Mouse (Mus musculus) myocyte (in vitro differentiated cells): ENCODE data around the gene Ncs1. TPM values are rescaled to one million over a fixed set of nuclear protein-coding genes. Genes with fewer than 3 reads are reported as not detected.

ENCODE experiments used
- H3K27me3 ChIP-seq: one replicate; pipeline ENCODE4 v1.6.1; 2011; ENCODE audit not compliant: control insufficient read depth, insufficient read depth, insufficient read length
- H3K36me3 ChIP-seq: one replicate; pipeline ENCODE4 v1.6.1; 2011; ENCODE audit not compliant: control insufficient read depth, insufficient read depth
- H3K4me2 ChIP-seq: one replicate; pipeline ENCODE4 v1.6.1; 2011; ENCODE audit warnings: low read depth, control low read depth
- H3K4me3 ChIP-seq: one replicate; pipeline ENCODE4 v1.5.1; 2011; ENCODE audit warnings: mild to moderate bottlenecking, control low read depth, moderate library complexity
- H3K79me2 ChIP-seq: one replicate; pipeline ENCODE4 v1.6.1; 2011; ENCODE audit not compliant: control insufficient read depth, insufficient read depth
- H3ac ChIP-seq: one replicate; pipeline ENCODE4 v1.6.1; 2011; ENCODE audit not compliant: control insufficient read depth, insufficient read length
- CEBPB ChIP-seq: IDR thresholded peaks from 2 replicates; pipeline ENCODE4 v1.6.1; 2011; ENCODE audit warnings: mild to moderate bottlenecking, moderate library complexity; ENCODE audit not compliant: poor library complexity, insufficient read depth, severe bottlenecking
- E2F4 ChIP-seq: IDR thresholded peaks from one replicate; pipeline ENCODE4 v1.6.1; 2011; ENCODE audit warnings: mild to moderate bottlenecking, control low read depth, moderate library complexity; ENCODE audit not compliant: insufficient read depth
- MAX ChIP-seq: IDR thresholded peaks from one replicate; pipeline ENCODE4 v1.6.1; 2011; ENCODE audit warnings: low read depth, mild to moderate bottlenecking, control low read depth
- MYOD1 ChIP-seq, 3 experiments: IDR thresholded peaks; one replicate each; pipeline ENCODE4 v1.6.1; 2011; ENCODE audit warnings: control low read depth in 2 of 3, low read depth in 2 of 3, mild to moderate bottlenecking in 2 of 3, moderate library complexity in 1 of 3; ENCODE audit not compliant: insufficient read length in 2 of 3, control insufficient read depth in 1 of 3
- MYOG ChIP-seq, 3 experiments: IDR thresholded peaks; one replicate each; pipeline ENCODE4 v1.6.1; 2011; ENCODE audit warnings: control low read depth in 2 of 3, low read depth in 2 of 3, mild to moderate bottlenecking in 2 of 3; ENCODE audit not compliant: insufficient read length in 2 of 3, control insufficient read depth in 1 of 3, insufficient read depth in 1 of 3
- POLR2A ChIP-seq: IDR thresholded peaks from one replicate; pipeline ENCODE4 v1.6.1; 2011; ENCODE audit warnings: low read depth, mild to moderate bottlenecking, control low read depth, moderate library complexity; ENCODE audit not compliant: insufficient read length
- POLR2AphosphoS2 ChIP-seq: IDR thresholded peaks from one replicate; pipeline ENCODE4 v1.6.1; 2011; ENCODE audit warnings: low read depth, control low read depth; ENCODE audit not compliant: insufficient read length
- REST ChIP-seq: IDR thresholded peaks from one replicate; pipeline ENCODE4 v1.6.1; 2011; ENCODE audit warnings: mild to moderate bottlenecking, control low read depth, moderate library complexity; ENCODE audit not compliant: insufficient read depth, insufficient read length
- SRF ChIP-seq: IDR thresholded peaks from one replicate; pipeline ENCODE4 v1.6.1; 2011; ENCODE audit warnings: low read depth; ENCODE audit not compliant: control insufficient read depth, insufficient read length
- TCF12 ChIP-seq: IDR thresholded peaks from one replicate; pipeline ENCODE4 v1.6.1; 2011; ENCODE audit warnings: mild to moderate bottlenecking, control low read depth; ENCODE audit not compliant: poor library complexity, insufficient read depth, severe bottlenecking
- TCF3 ChIP-seq: IDR thresholded peaks from one replicate; pipeline ENCODE4 v1.6.1; 2011; ENCODE audit warnings: low read depth, control low read depth; ENCODE audit not compliant: insufficient read length
- USF1 ChIP-seq: IDR thresholded peaks from one replicate; pipeline ENCODE4 v1.6.1; 2011; ENCODE audit warnings: low read depth, mild to moderate bottlenecking, control low read depth, moderate library complexity
- polyA plus RNA-seq: library from polyadenylated mRNA; unstranded; fragments of >200 nt; fragmentation: generic; extraction: Trizol; gene quantifications from one replicate; pipeline ENCODE4 v1.2.1, GENCODE M21; 2012; ENCODE audit warnings: missing spikeins

Ncs1 gene
- polyA plus RNA-seq, 1 experiment = 36.1 TPM

DNA sequence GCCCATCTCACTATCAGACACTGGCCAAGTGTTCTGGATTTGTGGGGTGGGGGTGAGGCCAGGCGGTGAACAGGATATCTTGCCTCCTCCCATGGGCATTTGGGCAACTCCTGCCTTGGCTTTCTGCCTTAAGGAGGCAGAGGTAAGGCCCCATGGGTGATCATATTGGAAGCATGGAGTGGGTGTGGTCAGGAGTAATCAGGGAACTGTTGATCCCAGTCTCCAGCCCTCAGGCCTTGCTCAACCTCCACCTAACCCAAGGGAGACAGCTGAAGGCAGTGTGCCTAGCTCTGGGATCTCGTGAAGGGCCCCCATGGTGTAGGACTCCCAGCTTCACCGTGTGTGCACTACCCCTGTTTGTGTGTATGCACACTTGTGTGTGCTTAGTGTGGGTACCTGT is 9.2 kb downstream of the Ncs1 start:
- H3K4me2 ChIP-seq = no peak overlapping the region
- H3ac ChIP-seq = no peak overlapping the region
- peaks cover 82% of the 10 kb centered on the region for H3K79me2 ChIP-seq
- no peaks in the 10 kb centered on the region for H3K36me3 ChIP-seq
- no peak overlapping the region for H3K4me3 ChIP-seq
- H3K27me3 ChIP-seq = no peaks in the 10 kb centered on the region
- no peak for TF ChIP-seq MAX
- TF ChIP-seq CEBPB = no peak
- no peak for TF ChIP-seq POLR2A
- no peak for TF ChIP-seq POLR2AphosphoS2
- TF ChIP-seq TCF3 = no peak
- TF ChIP-seq MYOD1 (IDR thresholded peaks at IDR 0.05; ENCODE audit: control insufficient read depth in 1 of 3, insufficient read length in 2 of 3, low read depth in 2 of 3) = peak in 1 of 3 experiments; percentile 23

DNA sequence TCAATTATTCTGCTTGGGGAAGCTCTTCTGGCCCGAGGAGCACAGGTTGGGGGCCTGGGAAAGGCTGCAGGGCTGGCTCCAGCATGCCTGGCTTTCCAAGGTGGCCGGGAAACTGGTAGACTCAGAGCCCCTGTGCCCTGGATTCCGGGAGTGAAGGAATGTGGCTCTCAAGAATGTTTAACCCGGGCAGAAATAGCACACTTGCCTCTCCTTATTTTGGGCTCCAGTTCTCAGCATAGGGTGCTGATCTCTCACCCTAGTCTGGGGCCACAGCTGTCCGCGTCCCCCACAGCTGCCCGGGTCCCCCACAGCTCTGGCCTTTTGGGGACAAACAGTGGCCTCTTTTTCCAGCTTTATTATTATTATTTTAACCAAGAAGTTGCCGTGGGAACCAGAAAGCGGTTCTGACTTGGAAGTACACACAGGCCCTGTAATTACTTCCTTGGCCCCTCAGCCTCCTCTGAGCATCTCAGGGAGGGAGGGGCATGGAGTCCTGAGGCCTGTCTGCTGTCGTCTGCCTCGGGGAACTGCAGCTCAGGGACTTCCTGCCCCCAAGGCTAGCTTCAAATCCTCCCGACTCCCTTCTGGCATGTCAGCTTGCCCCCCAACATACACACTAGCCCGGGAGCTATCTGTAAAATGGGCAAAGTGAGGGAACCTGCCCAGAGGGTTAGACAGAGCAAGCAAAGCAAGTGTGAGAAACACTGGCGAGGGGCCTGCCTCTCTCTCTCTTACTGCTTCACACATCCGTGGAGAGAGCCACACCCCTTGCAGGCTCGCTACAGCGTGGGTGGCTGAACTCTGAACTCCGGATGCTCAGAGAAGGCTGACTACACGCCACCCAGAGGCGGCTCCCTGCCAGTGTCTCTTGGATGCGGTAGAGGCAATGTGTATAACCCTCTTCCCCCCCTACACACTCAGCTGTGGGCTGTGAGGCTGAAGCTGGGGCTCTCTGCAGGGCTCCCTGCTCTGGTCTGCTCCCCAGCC is 10.6 kb downstream of the Ncs1 start:
- no peak overlapping the region for H3ac ChIP-seq
- peak overlapping the region; percentile 94 for H3K4me2 ChIP-seq
- TF ChIP-seq REST (no peak), MAX (no peak), SRF (no peak), MYOD1 (IDR thresholded peaks at IDR 0.05; ENCODE audit: control insufficient read depth in 1 of 3, insufficient read length in 2 of 3, low read depth in 2 of 3) (peak in 2 of 3 experiments; percentile 6 to 54), POLR2A (peak; percentile 43), USF1 (no peak), POLR2AphosphoS2 (no peak), E2F4 (no peak), CEBPB (no peak), TCF12 (no peak), TCF3 (no peak), MYOG (IDR thresholded peaks at IDR 0.05; ENCODE audit: control insufficient read depth in 1 of 3, insufficient read depth in 1 of 3, insufficient read length in 2 of 3, low read depth in 2 of 3) (peak in 2 of 3 experiments; percentile 47 to 75)
- peaks cover 73% of the 10 kb centered on the region for H3K79me2 ChIP-seq
- no peaks in the 10 kb centered on the region for H3K36me3 ChIP-seq
- no peaks in the 10 kb centered on the region for H3K27me3 ChIP-seq
- no peak overlapping the region for H3K4me3 ChIP-seq

DNA sequence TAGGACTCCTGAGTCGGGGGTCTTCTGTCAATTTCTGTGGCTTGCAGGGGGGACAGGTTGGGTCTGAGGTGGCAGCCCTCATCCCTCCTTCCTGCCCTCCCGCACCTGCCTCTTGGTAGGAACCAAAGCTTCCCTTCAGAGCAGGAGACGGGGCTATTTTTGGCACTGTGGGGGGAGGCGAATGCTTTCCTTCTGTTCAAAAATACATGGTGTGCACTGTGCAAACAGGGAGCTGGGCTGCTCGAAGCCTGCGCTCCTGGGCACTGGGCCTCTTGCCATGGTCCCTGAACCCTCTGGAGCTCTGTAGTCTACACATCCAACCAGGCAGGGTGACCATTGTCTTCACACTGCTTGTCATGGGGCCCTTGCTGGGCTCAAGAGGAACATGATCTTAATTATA is 11.5 kb downstream of the Ncs1 start:
- H3K4me2 ChIP-seq = peak overlapping the region; percentile 94
- H3K79me2 ChIP-seq = peaks cover 65% of the 10 kb centered on the region
- no peaks in the 10 kb centered on the region for H3K36me3 ChIP-seq
- H3K4me3 ChIP-seq = no peak overlapping the region
- H3ac ChIP-seq = no peak overlapping the region
- TF ChIP-seq MYOD1 (IDR thresholded peaks at IDR 0.05; ENCODE audit: control insufficient read depth in 1 of 3, insufficient read length in 2 of 3, low read depth in 2 of 3) (peak in 1 of 3 experiments; percentile 38), CEBPB (no peak), POLR2A (no peak)
- H3K27me3 ChIP-seq = no peaks in the 10 kb centered on the region

DNA sequence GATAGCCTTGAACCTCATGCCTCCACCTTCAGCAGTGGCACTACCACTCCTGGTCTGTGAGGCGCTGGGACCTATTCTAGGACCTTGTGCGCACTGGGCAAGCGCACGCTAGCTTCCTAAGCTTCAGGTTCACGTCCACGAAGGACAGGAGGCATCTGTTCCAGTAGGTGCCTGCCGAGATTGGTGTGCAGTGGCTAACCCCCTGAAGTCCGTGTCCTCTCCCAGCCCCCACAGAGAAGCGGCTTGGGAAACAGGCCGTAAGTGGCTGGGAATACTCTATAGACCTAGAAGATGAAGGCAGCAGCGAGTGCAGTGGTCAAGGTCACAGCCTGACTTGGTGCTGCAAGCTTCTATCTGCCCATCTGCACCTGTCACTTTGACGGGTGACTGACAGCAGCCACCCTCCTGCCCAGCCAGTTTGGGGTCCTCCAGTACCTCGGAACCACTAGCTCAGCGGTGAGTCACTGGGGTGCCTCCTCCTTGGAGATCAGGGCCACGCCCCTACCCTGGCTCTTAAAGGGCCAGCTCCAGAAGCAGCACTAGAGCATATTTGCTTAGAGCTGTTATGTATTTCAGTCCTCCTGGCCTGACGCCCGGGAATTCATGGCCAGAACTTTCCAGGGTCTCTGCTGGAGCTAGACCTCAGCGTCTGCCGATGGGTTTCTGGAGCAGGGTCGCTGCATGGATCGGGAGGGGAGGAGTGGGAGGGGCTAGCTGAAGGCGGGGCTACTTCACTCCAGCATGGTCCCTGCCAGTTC is 13.2 kb downstream of the Ncs1 start:
- no peak for TF ChIP-seq E2F4
- peak; percentile 50 for TF ChIP-seq POLR2A
- TF ChIP-seq SRF = no peak
- no peak for TF ChIP-seq USF1
- TF ChIP-seq TCF12 = no peak
- peak in 1 of 3 experiments; percentile 75 for TF ChIP-seq MYOG (IDR thresholded peaks at IDR 0.05; ENCODE audit: control insufficient read depth in 1 of 3, insufficient read depth in 1 of 3, insufficient read length in 2 of 3, low read depth in 2 of 3)
- no peak for TF ChIP-seq TCF3
- peak in 2 of 3 experiments; percentile 71 to 96 for TF ChIP-seq MYOD1 (IDR thresholded peaks at IDR 0.05; ENCODE audit: control insufficient read depth in 1 of 3, insufficient read length in 2 of 3, low read depth in 2 of 3)
- no peak for TF ChIP-seq MAX
- TF ChIP-seq POLR2AphosphoS2 = no peak
- TF ChIP-seq CEBPB = no peak
- Histone ChIP-seq H3ac (no peak overlapping the region), H3K4me3 (peak overlapping the region; percentile 20), H3K36me3 (no peaks in the 10 kb centered on the region), H3K79me2 (peaks cover 49% of the 10 kb centered on the region), H3K4me2 (peak overlapping the region; percentile 83), H3K27me3 (no peaks in the 10 kb centered on the region)
